Mouse (Mus musculus) layer of hippocampus, postnatal 25 days (tissue): ENCODE data around the gene Ino80d. TPM values are rescaled to one million over a fixed set of nuclear protein-coding genes. Genes with fewer than 3 reads are reported as not detected.

Source experiments
- DNase-seq, 2 experiments: peaks; one replicate each; pipeline ENCODE4 v3.0.0; 2022; ENCODE audit warnings: mixed read lengths in 2 of 2, low spot score in 1 of 2; ENCODE audit errors: extremely low spot score in 1 of 2
- microRNA-seq, 2 experiments: library from miRNA; unstranded; fragments of <30 nt; microRNA quantifications; one replicate each; pipeline ENCODE4 v1.2.0; 2021
- total RNA-seq, 2 experiments: library from RNA; stranded (reverse); gene quantifications; 2 replicates each; pipeline ENCODE4 v1.2.3; 2021

The Ino80d gene
- total RNA-seq, 2 experiments from 2014 or later: 23.6 to 30.6 TPM

- no peak for DNase-seq
These were observed 181.0 kb downstream of the Ino80d start for GRCm38 (mm10) chr1:62933288-62934099.

GRCm38 (mm10) chr1:62929477-62929876 lies 185.0 kb downstream of the Ino80d start:
- DNase-seq: peak; percentile 85 to 98

GRCm38 (mm10) chr1:62919219-62919618 lies 195.2 kb downstream of the Ino80d start:
- DNase-seq: no peak

- DNase-seq: no peak
These were observed 197.9 kb downstream of the Ino80d start for GRCm38 (mm10) chr1:62916609-62917008.

- DNase-seq: no peak
These were observed 200.0 kb downstream of the Ino80d start for GRCm38 (mm10) chr1:62914495-62914894.

GRCm38 (mm10) chr1:62911426-62911825 lies 203.0 kb downstream of the Ino80d start:
- DNase-seq: no peak

- DNase-seq: no peak
These were observed 205.3 kb downstream of the Ino80d start for GRCm38 (mm10) chr1:62909126-62909525.

GRCm38 (mm10) chr1:62908508-62908907 lies 206.0 kb downstream of the Ino80d start:
- peak; percentile 31 to 39 for DNase-seq

Small RNAs within 50 kb of the gene (microRNA-seq; reads per million reads assigned to microRNA genes)
- gene Gm24557 (0 reads per million in 2 experiments), gene Gm44468 (0 reads per million in 2 experiments)

Other genes with a start within 250 kb of the Ino80d start
- 100 to 1,000 TPM; 331 to 395 TPM for gene Eef1b2, start 62.2 kb upstream of the Ino80d start, total RNA-seq
- 100 to 1,000 TPM; 155 to 160 TPM for gene Ndufs1, start 62.2 kb upstream of the Ino80d start, total RNA-seq
- gene Gpr1, start 99.9 kb upstream of the Ino80d start, total RNA-seq: under 1 TPM; 0.38 to 0.52 TPM
- gene Zdbf2, start 158.6 kb upstream of the Ino80d start, total RNA-seq: 10 to 100 TPM; 16.4 to 20.8 TPM